Mouse (Mus musculus) MEL (cell line): ENCODE data around the gene Fbxl7. TPM values are rescaled to one million over a fixed set of nuclear protein-coding genes. Genes with fewer than 3 reads are reported as not detected.

Source experiments
- DNase-seq: peaks from one replicate; pipeline ENCODE4 v3.0.0; 2011; ENCODE audit warnings: low read depth, low spot score
- H3K27ac ChIP-seq: 2 replicates; pipeline ENCODE4 v1.5.1; 2012; ENCODE audit warnings: low read depth, mild to moderate bottlenecking, control low read depth, low read length, moderate library complexity; ENCODE audit not compliant: control insufficient read depth
- H3K27me3 ChIP-seq, 2 experiments: fragments of 150-350 bp in 1 of 2; sonication (generic) in 1 of 2; 2 replicates each; pipeline ENCODE4 v1.6.1; 2012; ENCODE audit warnings: low read length in 2 of 2, mild to moderate bottlenecking in 2 of 2, improper control_type of control experiment in 1 of 2, moderate library complexity in 1 of 2; ENCODE audit not compliant: insufficient read depth in 2 of 2, control insufficient read depth in 1 of 2
- H3K36me3 ChIP-seq, 2 experiments: 2 replicates each; pipeline ENCODE4 v1.6.1; 2012 to 2014; ENCODE audit warnings: low read length in 2 of 2, improper control_type of control experiment in 1 of 2, inconsistent platforms in 1 of 2, mild to moderate bottlenecking in 1 of 2; ENCODE audit not compliant: insufficient read depth in 2 of 2, control insufficient read depth in 1 of 2
- H3K4me1 ChIP-seq, 2 experiments: fragments of 150-350 bp in 1 of 2; sonication (generic) in 1 of 2; 2 replicates each; pipeline ENCODE4 v1.6.1; 2012; ENCODE audit warnings: low read length in 2 of 2, improper control_type of control experiment in 1 of 2, mild to moderate bottlenecking in 1 of 2; ENCODE audit not compliant: insufficient read depth in 2 of 2, control insufficient read depth in 1 of 2
- H3K4me3 ChIP-seq, 2 experiments: fragments of 150-350 bp in 1 of 2; sonication (generic) in 1 of 2; 2 replicates each; pipeline ENCODE4 v1.5.1; 2012; ENCODE audit warnings: low read depth in 2 of 2, low read length in 2 of 2, mild to moderate bottlenecking in 2 of 2, moderate library complexity in 2 of 2, control low read depth in 1 of 2, improper control_type of control experiment in 1 of 2; ENCODE audit not compliant: control insufficient read depth in 1 of 2, insufficient read depth in 1 of 2
- H3K79me2 ChIP-seq: 2 replicates; pipeline ENCODE4 v1.6.1; 2012; ENCODE audit warnings: mild to moderate bottlenecking, low read length, moderate library complexity; ENCODE audit not compliant: control insufficient read depth, poor library complexity, insufficient read depth
- H3K9ac ChIP-seq: 2 replicates; pipeline ENCODE4 v1.6.1; 2012; ENCODE audit warnings: low read depth, mild to moderate bottlenecking, control low read depth, low read length, moderate library complexity; ENCODE audit not compliant: control insufficient read depth, poor library complexity, severe bottlenecking
- H3K9me3 ChIP-seq: fragments of 150-350 bp; sonication (generic); replicated peaks from 2 replicates; pipeline ENCODE4 v1.6.1; 2012; ENCODE audit warnings: mild to moderate bottlenecking, low read length, improper control_type of control experiment, moderate library complexity; ENCODE audit not compliant: insufficient read depth
- CHD1 ChIP-seq: IDR thresholded peaks from 2 replicates; pipeline ENCODE4 v1.6.1; 2012; ENCODE audit warnings: low read depth, mild to moderate bottlenecking, inconsistent platforms, low read length, improper control_type of control experiment
- CTCF ChIP-seq, 3 experiments: IDR thresholded peaks in 2 of 3; conservative IDR thresholded peaks in 1 of 3; 2 replicates each; pipeline ENCODE4 v1.5.1; 2011 to 2012; ENCODE audit warnings: low read length in 3 of 3, low read depth in 2 of 3, mild to moderate bottlenecking in 2 of 3, improper control_type of control experiment in 1 of 3, inconsistent platforms in 1 of 3, mixed read lengths in 1 of 3, moderate library complexity in 1 of 3; ENCODE audit not compliant: control insufficient read depth in 1 of 3, insufficient read depth in 1 of 3, poor library complexity in 1 of 3, severe bottlenecking in 1 of 3
- ELF1 ChIP-seq: IDR thresholded peaks from 2 replicates; pipeline ENCODE4 v1.6.1; 2014; ENCODE audit warnings: low read depth, mild to moderate bottlenecking, inconsistent platforms, low read length, improper control_type of control experiment, moderate library complexity
- ETS1 ChIP-seq: IDR thresholded peaks from 2 replicates; pipeline ENCODE4 v1.6.1; 2012; ENCODE audit warnings: low read depth, mild to moderate bottlenecking, inconsistent platforms, low read length, improper control_type of control experiment, moderate library complexity
- GATA1 ChIP-seq: IDR thresholded peaks from 2 replicates; pipeline ENCODE4 v1.6.1; 2011; ENCODE audit warnings: low read depth, low read length, improper control_type of control experiment
- HCFC1 ChIP-seq: IDR thresholded peaks from 2 replicates; pipeline ENCODE4 v1.6.1; 2012; ENCODE audit warnings: low read depth, mild to moderate bottlenecking, inconsistent platforms, low read length, improper control_type of control experiment, moderate library complexity
- KAT2A ChIP-seq: conservative IDR thresholded peaks from 2 replicates; pipeline ENCODE4 v1.6.1; 2012; ENCODE audit warnings: low read depth, low read length, improper control_type of control experiment, inconsistent platforms
- MAFK ChIP-seq: IDR thresholded peaks from 2 replicates; pipeline ENCODE4 v1.6.1; 2011; ENCODE audit warnings: low read depth, mild to moderate bottlenecking, low read length, improper control_type of control experiment, borderline replicate concordance
- MXI1 ChIP-seq: IDR thresholded peaks from 2 replicates; pipeline ENCODE4 v1.6.1; 2011; ENCODE audit warnings: mild to moderate bottlenecking, low read depth, low read length, improper control_type of control experiment
- MYB ChIP-seq: IDR thresholded peaks from 2 replicates; pipeline ENCODE4 v1.6.1; 2011; ENCODE audit warnings: mild to moderate bottlenecking, low read depth, low read length, improper control_type of control experiment
- NRF1 ChIP-seq: IDR thresholded peaks from 2 replicates; pipeline ENCODE4 v1.6.1; 2014; ENCODE audit warnings: low read depth, mild to moderate bottlenecking, inconsistent platforms, low read length, improper control_type of control experiment, moderate library complexity; ENCODE audit not compliant: poor library complexity, insufficient read depth, severe bottlenecking
- POLR2A ChIP-seq, 2 experiments: IDR thresholded peaks; 2 replicates each; pipeline ENCODE4 v1.6.1; 2011 to 2012; ENCODE audit warnings: low read length in 2 of 2, mild to moderate bottlenecking in 2 of 2, control low read depth in 1 of 2, improper control_type of control experiment in 1 of 2, low read depth in 1 of 2, moderate library complexity in 1 of 2; ENCODE audit not compliant: control insufficient read depth in 1 of 2, insufficient read depth in 1 of 2, poor library complexity in 1 of 2
- UBTF ChIP-seq: IDR thresholded peaks from 2 replicates; pipeline ENCODE4 v1.6.1; 2012; ENCODE audit warnings: low read depth, mild to moderate bottlenecking, inconsistent platforms, low read length, improper control_type of control experiment, moderate library complexity, borderline replicate concordance; ENCODE audit not compliant: insufficient read depth
- ZC3H11A ChIP-seq: IDR thresholded peaks from 2 replicates; pipeline ENCODE4 v1.6.1; 2012; ENCODE audit warnings: low read depth, mild to moderate bottlenecking, inconsistent platforms, low read length, improper control_type of control experiment
- ZKSCAN1 ChIP-seq: IDR thresholded peaks from 2 replicates; pipeline ENCODE4 v1.6.1; 2012; ENCODE audit warnings: low read depth, mild to moderate bottlenecking, inconsistent platforms, low read length, improper control_type of control experiment, moderate library complexity
- polyA plus RNA-seq, 2 experiments: library from polyadenylated mRNA; stranded (reverse) in 1 of 2; unstranded in 1 of 2; fragments of >175 nt in 1 of 2; fragments of >200 nt in 1 of 2; gene quantifications; 2 replicates each; pipeline versions ENCODE4 v1.2.1 to v1.2.4; 2012; ENCODE audit warnings: low replicate concordance in 2 of 2, low read depth in 1 of 2; ENCODE audit not compliant: insufficient read length in 2 of 2, insufficient read depth in 1 of 2, missing spikeins in 1 of 2
- total RNA-seq: library from RNA; depleted of rRNA; stranded (reverse); fragments of 300-350 nt; gene quantifications from 2 replicates; pipeline ENCODE4 v1.2.3, GENCODE M21; 2012

Gene Fbxl7
- total and polyA plus RNA-seq, 3 experiments = not detected

GRCm38 (mm10) chr15:26533997-26534700 lies 361.2 kb downstream of the Fbxl7 start:
- Histone ChIP-seq H3K4me1 (no peaks in the 10 kb centered on the region), H3K4me3 (no peak overlapping the region)

GRCm38 (mm10) chr15:26519220-26519631 lies 376.2 kb downstream of the Fbxl7 start:
- H3K4me1 ChIP-seq = no peaks in the 10 kb centered on the region
- no peaks in the 10 kb centered on the region for H3K36me3 ChIP-seq
- DNase-seq = no peak
- no peak for TF ChIP-seq ZC3H11A
- no peak for TF ChIP-seq UBTF
- no peak for TF ChIP-seq POLR2A (IDR thresholded peaks at IDR 0.05; ENCODE audit: control insufficient read depth in 1 of 2, insufficient read depth in 1 of 2, low read depth in 1 of 2, low read length in 2 of 2, poor library complexity in 1 of 2)
- TF ChIP-seq HCFC1 = no peak
- no peaks in the 10 kb centered on the region for H3K9me3 ChIP-seq
- no peak overlapping the region for H3K9ac ChIP-seq
- no peak overlapping the region for H3K4me3 ChIP-seq
- no peak overlapping the region for H3K27ac ChIP-seq
- H3K27me3 ChIP-seq = no peaks in the 10 kb centered on the region
- H3K79me2 ChIP-seq = no peaks in the 10 kb centered on the region

More at GRCm38 (mm10) chr15:26533997-26534700, 361.2 kb downstream of the Fbxl7 start:
- Histone ChIP-seq H3K9ac (no peak overlapping the region), H3K27me3 (no peaks in the 10 kb centered on the region), H3K27ac (no peak overlapping the region)
- no peak for DNase-seq
- TF ChIP-seq ETS1 = no peak
- TF ChIP-seq ELF1 = no peak
- no peak for TF ChIP-seq GATA1
- TF ChIP-seq MAFK = no peak
- TF ChIP-seq ZKSCAN1 = no peak
- no peak for TF ChIP-seq MXI1
- TF ChIP-seq NRF1 = no peak
- no peak for TF ChIP-seq CHD1
- no peak for TF ChIP-seq KAT2A
- TF ChIP-seq CTCF (IDR thresholded peaks at IDR 0.05 in 2 of 3, conservative IDR thresholded peaks at IDR 0.05 in 1 of 3; ENCODE audit: control insufficient read depth in 1 of 3, insufficient read depth in 1 of 3, low read depth in 2 of 3, low read length in 3 of 3, poor library complexity in 1 of 3, severe bottlenecking in 1 of 3) = no peak
- TF ChIP-seq MYB = no peak
- TF ChIP-seq, all 39 proteins: peak for 0
- no peaks in the 10 kb centered on the region for H3K36me3 ChIP-seq
- H3K79me2 ChIP-seq = no peaks in the 10 kb centered on the region
- H3K9me3 ChIP-seq = no peaks in the 10 kb centered on the region
